Mouse (Mus musculus) cerebellum, adult 9-11 months (tissue): Measurements from ENCODE around the gene Ddx20.

Experiments used
- DNase-seq: peaks from one replicate; pipeline ENCODE4 v3.0.0; 2022

The Ddx20 gene

GRCm38 (mm10) chr3:105666996-105667523 lies 20.3 kb downstream of the Ddx20 start:
- no peak for DNase-seq

GRCm38 (mm10) chr3:105665105-105665765 lies 22.1 kb downstream of the Ddx20 start:
- DNase-seq = no peak

DNA sequence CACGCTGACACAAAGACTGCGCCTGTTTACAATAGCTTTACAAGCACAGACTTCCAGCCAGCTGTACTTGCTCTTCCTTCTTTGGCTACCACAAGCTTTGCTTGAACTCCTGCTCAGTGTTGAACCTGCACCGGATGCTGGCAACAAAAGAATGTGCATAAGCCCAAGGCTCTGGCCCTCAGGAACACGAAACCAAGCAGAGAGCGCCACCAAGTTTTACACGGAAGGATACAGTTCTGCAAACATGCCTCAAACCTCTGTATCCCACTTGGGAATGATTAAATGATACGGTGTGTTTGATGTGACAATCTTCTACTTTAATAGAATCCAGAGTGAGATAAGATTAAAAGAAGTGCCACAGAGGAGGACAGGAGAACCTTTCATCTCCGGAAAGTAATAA lies 24.3 kb downstream of the Ddx20 start:
- DNase-seq = no peak

DNA sequence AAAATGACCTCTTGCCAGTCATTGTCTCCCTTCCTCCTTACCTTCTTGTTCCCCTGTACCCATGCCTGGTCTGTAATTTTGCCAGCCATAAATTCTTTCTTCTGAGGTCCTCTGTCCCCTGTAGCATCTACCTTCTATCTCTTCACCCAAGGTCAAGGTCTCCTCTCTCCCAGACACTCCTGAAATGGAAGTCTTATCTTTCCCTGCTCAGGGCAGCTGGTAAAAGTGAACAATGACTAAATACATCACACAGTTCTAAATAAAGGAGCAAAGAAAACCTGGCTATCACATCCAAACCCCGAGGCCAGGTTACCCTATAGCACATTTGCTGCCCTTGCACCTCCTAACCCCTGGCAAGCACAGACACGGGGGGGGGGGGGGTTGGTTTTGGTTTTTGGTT lies 26.8 kb downstream of the Ddx20 start:
- DNase-seq = no peak

DNA sequence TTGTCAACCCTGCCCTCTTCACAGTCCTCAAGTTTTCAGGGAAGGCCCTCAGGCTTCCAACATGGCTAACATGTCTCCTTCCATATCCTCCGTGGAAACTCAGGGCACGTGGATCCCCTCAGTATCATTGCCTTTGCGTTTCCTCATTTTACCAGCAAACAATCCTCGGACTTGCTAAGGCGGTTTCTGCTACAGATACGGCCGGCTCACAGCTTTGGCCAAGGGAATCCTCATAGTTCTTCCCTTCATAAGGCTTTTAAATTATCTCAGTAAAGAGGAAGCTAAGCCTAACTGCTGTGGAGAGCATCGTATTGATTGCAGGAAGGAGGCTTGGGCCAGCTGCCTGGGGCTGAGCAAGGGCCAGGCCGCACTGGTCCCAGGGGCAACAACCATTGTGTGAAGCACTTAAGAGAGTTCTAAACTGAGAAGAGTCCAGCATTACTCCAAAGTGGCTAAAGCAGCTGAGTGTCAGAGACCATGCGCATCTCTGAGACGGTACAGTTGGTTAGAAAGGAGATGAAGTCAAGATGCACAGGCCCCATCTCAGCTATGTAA lies 32.3 kb downstream of the Ddx20 start:
- no peak for DNase-seq

DNA sequence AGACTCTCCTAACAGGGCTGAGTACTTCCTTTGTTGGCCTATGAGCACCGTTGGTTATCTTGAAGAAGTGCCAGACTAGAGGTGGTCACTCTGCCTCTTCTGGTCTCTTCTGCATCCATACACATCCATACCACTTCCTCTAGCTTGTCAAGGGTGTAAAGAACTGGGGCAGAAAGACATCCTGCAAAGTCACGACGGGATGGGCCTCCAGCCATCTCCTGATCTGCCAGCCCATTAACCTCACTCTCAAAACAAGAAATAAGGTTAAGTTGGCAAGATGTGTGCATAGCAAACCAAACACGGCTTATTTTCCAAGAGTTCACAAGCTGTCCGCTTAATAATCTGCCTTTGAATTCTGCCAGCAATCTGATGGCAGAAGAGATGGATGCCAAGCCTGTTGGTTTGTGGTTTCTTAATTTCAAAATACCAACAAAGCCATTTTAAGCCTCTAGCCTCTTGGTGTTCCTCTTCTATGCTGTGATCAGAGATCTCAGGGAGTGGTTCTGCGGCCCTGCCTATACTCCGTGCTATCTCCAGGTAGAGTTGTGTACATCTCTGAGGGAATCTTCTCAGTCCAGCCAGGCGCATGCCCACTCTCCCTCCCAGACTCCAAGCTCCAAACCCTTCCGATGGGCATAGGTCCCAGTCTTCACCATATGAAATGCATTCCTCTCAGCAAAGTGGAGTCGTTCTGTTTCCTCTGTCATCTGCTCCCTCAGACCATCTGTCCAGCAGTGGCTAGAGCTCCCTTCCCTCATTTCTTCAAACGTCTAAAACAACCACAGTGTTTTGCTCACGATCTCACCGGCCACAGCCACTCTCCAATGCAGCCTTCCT lies 33.6 kb downstream of the Ddx20 start:
- peak; percentile 88 for DNase-seq

GRCm38 (mm10) chr3:105648889-105649567 lies 38.3 kb downstream of the Ddx20 start:
- no peak for DNase-seq

DNA sequence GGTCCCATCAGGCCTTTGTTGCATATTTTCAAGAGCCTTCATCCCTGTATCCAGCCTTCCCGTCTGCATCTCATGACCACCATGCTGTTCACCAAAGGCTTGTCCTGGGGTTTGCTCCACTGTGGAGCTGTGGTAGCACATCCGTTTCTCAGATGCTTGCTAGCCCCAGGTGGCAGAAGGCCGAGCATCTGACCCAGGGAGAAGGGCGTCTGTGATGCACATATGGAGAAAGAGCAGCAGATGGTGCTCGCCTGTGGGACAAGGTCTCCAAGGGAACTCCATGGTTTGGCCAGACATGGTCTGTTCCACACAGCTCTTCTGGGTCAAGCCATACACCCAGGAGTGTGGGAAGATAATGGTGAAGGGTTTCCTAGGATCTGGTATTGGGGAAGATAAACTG lies 43.8 kb downstream of the Ddx20 start:
- DNase-seq = peak; percentile 95

DNA sequence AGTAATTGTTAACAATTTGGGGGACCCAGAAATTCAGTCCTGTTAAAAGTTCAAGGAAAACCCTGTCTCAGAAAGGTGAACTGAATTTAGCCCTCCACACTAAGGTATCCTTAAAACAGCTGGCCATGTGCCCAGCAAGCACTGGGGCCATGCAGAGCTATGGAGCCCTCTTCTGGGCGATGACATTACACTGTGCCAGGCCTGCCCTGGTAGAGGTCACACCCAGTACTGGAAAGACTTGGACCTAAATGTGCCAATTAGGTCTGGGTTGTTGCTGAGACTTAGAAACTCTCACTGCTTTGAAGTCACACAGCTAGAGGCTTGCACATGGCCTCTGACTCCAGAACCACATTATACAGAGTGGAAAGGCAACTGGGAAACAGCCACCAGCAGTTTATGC lies 45.2 kb downstream of the Ddx20 start:
- peak; percentile 70 for DNase-seq

DNA sequence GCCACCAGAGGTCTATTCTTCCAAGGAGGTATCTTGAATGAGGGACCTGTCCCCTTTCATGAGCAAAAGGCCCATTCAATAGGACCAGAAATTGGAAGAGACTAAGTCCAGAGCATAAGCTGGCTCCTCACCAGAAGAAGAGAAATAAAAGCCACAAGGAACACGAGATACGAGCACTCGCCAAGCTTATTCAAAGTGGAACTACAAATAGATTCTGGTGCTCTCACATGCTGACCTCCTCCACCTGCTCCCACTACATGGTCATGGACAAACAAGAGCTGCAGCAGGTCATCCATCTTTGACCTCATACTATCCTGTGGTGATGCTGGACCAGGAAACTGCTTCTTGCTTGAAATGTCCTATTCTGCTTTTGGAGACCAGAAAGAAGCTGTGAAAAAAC lies 54.4 kb downstream of the Ddx20 start:
- peak; percentile 44 for DNase-seq

- DNase-seq = no peak
These were observed 55.1 kb downstream of the Ddx20 start for GRCm38 (mm10) chr3:105632296-105632695.
